Mouse (Mus musculus): ENCODE data around the gene Rgs16. TPM values are rescaled to one million over a fixed set of nuclear protein-coding genes. Genes with fewer than 3 reads are reported as not detected.
"Not testable (repeated sequence)": the region's sequence is repeated elsewhere in the genome, so short reads cannot be mapped to it uniquely, and the experiment has no call there.

Rgs16 gene
- total and polyA plus RNA-seq, 3 experiments: not detected

DNA sequence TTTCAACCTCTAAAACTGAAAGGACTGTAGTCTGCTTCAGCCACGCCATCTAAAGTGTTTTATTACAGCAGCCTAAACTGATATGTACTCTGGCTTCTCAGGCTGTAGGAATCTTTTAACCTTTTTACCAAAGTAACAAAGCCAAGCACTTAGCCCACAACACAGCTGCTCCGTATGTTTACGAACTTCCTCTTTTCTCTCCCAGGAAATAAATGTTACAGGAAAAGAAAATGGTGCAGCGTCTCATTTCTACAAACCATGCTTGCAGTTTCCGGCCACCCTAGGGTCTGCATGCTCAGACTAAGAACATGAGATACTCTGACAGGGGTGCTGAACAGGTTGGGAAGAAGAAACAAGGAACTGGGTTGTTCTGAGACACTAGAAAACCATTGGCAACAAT, 28.3 kb downstream of the Rgs16 start:
- ATAC-seq (ENCODE audit: extremely low read depth, insufficient number of reproducible peaks, low FRiP score, poor library complexity, severe bottlenecking): peak; percentile 40; the same call in 1 of the 2 replicates
- DNase-seq (ENCODE audit: low spot score): peak; percentile 24
- H3K4me3 ChIP-seq (ENCODE audit: low read depth, low read length): no peak overlapping the region
- peaks cover 7% of the 10 kb centered on the region; the same call in 1 of the 2 replicates for H3K27me3 ChIP-seq (ENCODE audit: insufficient read depth, low read length)
- TF ChIP-seq TAL1 (conservative IDR thresholded peaks at IDR 0.05; ENCODE audit: low read depth, low read length) (no peak), GATA2 (IDR thresholded peaks at IDR 0.05; ENCODE audit: borderline replicate concordance, low read depth, low read length) (no peak), POLR2AphosphoS5 (IDR thresholded peaks at IDR 0.05; ENCODE audit: insufficient replicate concordance, low read depth, low read length) (no peak), GATA1 (IDR thresholded peaks at IDR 0.05; ENCODE audit: borderline replicate concordance, low read length) (no peak), CTCF (IDR thresholded peaks at IDR 0.05; ENCODE audit: low read depth, low read length) (no peak)
- no peaks in the 10 kb centered on the region for H3K36me3 ChIP-seq (replicated peaks)
- H3K9me3 ChIP-seq (replicated peaks): no peaks in the 10 kb centered on the region
- H3K4me1 ChIP-seq (ENCODE audit: insufficient read depth, low read depth, low read length): peaks cover 18% of the 10 kb centered on the region

- not testable (repeated sequence) for H3K36me3 ChIP-seq (replicated peaks); ATAC-seq (ENCODE audit: extremely low read depth, insufficient number of reproducible peaks, low FRiP score, poor library complexity, severe bottlenecking); H3K27me3 ChIP-seq (ENCODE audit: insufficient read depth, low read length); H3K4me3 ChIP-seq (ENCODE audit: low read depth, low read length); H3K9me3 ChIP-seq (replicated peaks); DNase-seq (ENCODE audit: low spot score)
- H3K4me1 ChIP-seq (ENCODE audit: insufficient read depth, low read depth, low read length): peaks cover 18% of the 10 kb centered on the region
Measured at GRCm38 (mm10) chr1:153769571-153769970, 29.4 kb downstream of the Rgs16 start.

GRCm38 (mm10) chr1:153769998-153770775, 30.0 kb downstream of the Rgs16 start:
- H3K27me3 ChIP-seq (ENCODE audit: insufficient read depth, low read length): peaks cover 7% of the 10 kb centered on the region; the same call in 1 of the 2 replicates
- no peak overlapping the region for H3K4me3 ChIP-seq (ENCODE audit: low read depth, low read length)
- DNase-seq (ENCODE audit: low spot score) (no peak), ATAC-seq (ENCODE audit: extremely low read depth, insufficient number of reproducible peaks, low FRiP score, poor library complexity, severe bottlenecking) (no peak)
- H3K36me3 ChIP-seq (replicated peaks): no peaks in the 10 kb centered on the region
- TF ChIP-seq POLR2AphosphoS5 (IDR thresholded peaks at IDR 0.05; ENCODE audit: insufficient replicate concordance, low read depth, low read length) (no peak), GATA1 (IDR thresholded peaks at IDR 0.05; ENCODE audit: borderline replicate concordance, low read length) (no peak), GATA2 (IDR thresholded peaks at IDR 0.05; ENCODE audit: borderline replicate concordance, low read depth, low read length) (no peak), TAL1 (conservative IDR thresholded peaks at IDR 0.05; ENCODE audit: low read depth, low read length) (no peak), CTCF (IDR thresholded peaks at IDR 0.05; ENCODE audit: low read depth, low read length) (no peak)
- H3K4me1 ChIP-seq (ENCODE audit: insufficient read depth, low read depth, low read length): peaks cover 18% of the 10 kb centered on the region
- H3K9me3 ChIP-seq (replicated peaks): no peaks in the 10 kb centered on the region

- no peaks in the 10 kb centered on the region for H3K36me3 ChIP-seq (replicated peaks)
- no peaks in the 10 kb centered on the region for H3K9me3 ChIP-seq (replicated peaks)
- DNase-seq (ENCODE audit: low spot score): no peak
- H3K4me3 ChIP-seq (ENCODE audit: low read depth, low read length): no peak overlapping the region
- H3K4me1 ChIP-seq (ENCODE audit: insufficient read depth, low read depth, low read length): peaks cover 18% of the 10 kb centered on the region
- peaks cover 7% of the 10 kb centered on the region; the same call in 1 of the 2 replicates for H3K27me3 ChIP-seq (ENCODE audit: insufficient read depth, low read length)
- TF ChIP-seq POLR2AphosphoS5 (IDR thresholded peaks at IDR 0.05; ENCODE audit: insufficient replicate concordance, low read depth, low read length): no peak
- TF ChIP-seq TAL1 (conservative IDR thresholded peaks at IDR 0.05; ENCODE audit: low read depth, low read length): no peak
- TF ChIP-seq GATA1 (IDR thresholded peaks at IDR 0.05; ENCODE audit: borderline replicate concordance, low read length): no peak
- no peak for TF ChIP-seq CTCF (IDR thresholded peaks at IDR 0.05; ENCODE audit: low read depth, low read length)
- no peak for TF ChIP-seq GATA2 (IDR thresholded peaks at IDR 0.05; ENCODE audit: borderline replicate concordance, low read depth, low read length)
- no peak for ATAC-seq (ENCODE audit: extremely low read depth, insufficient number of reproducible peaks, low FRiP score, poor library complexity, severe bottlenecking)
Measured at GRCm38 (mm10) chr1:153770776-153771167, 30.6 kb downstream of the Rgs16 start.

- Histone ChIP-seq H3K4me3 (ENCODE audit: low read depth, low read length) (no peak overlapping the region), H3K27me3 (ENCODE audit: insufficient read depth, low read length) (peaks cover 7% of the 10 kb centered on the region; the same call in 1 of the 2 replicates), H3K9me3 (replicated peaks) (no peaks in the 10 kb centered on the region), H3K4me1 (ENCODE audit: insufficient read depth, low read depth, low read length) (no peaks in the 10 kb centered on the region), H3K36me3 (replicated peaks) (no peaks in the 10 kb centered on the region)
- ATAC-seq (ENCODE audit: extremely low read depth, insufficient number of reproducible peaks, low FRiP score, poor library complexity, severe bottlenecking) (no peak), DNase-seq (ENCODE audit: low spot score) (no peak)
- TF ChIP-seq POLR2AphosphoS5 (IDR thresholded peaks at IDR 0.05; ENCODE audit: insufficient replicate concordance, low read depth, low read length) (no peak), GATA2 (IDR thresholded peaks at IDR 0.05; ENCODE audit: borderline replicate concordance, low read depth, low read length) (no peak)
Measured at GRCm38 (mm10) chr1:153775174-153775573, 35.0 kb downstream of the Rgs16 start.

DNA sequence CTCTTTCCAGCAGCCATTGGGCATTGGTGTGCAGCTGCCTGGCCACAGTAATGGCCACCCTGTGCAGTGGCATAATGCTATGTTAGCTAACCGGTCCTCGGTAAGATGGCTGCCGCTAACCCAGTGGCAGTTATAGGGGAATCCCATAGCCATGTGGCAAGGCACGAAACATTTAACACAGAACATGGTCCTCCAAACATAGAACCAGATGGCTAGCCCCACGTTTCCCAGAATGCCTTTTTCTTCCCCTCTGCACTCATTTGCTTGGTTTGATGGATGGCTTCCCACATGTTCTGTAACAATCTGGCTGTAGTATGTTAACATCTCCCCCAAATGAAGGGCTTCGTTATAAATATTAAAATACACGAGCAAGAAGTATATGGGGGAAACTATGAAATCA, 36.1 kb downstream of the Rgs16 start:
- TF ChIP-seq GATA2 (IDR thresholded peaks at IDR 0.05; ENCODE audit: borderline replicate concordance, low read depth, low read length) (no peak), POLR2AphosphoS5 (IDR thresholded peaks at IDR 0.05; ENCODE audit: insufficient replicate concordance, low read depth, low read length) (no peak)
- no peaks in the 10 kb centered on the region for H3K9me3 ChIP-seq (replicated peaks)
- H3K4me1 ChIP-seq (ENCODE audit: insufficient read depth, low read depth, low read length): no peaks in the 10 kb centered on the region
- DNase-seq (ENCODE audit: low spot score) (no peak), ATAC-seq (ENCODE audit: extremely low read depth, insufficient number of reproducible peaks, low FRiP score, poor library complexity, severe bottlenecking) (no peak)
- no peaks in the 10 kb centered on the region for H3K36me3 ChIP-seq (replicated peaks)
- H3K27me3 ChIP-seq (ENCODE audit: insufficient read depth, low read length): 0 out of 2 replicates have a peak, but pooled peaks cover 5% of the 10 kb centered on the region
- H3K4me3 ChIP-seq (ENCODE audit: low read depth, low read length): no peak overlapping the region

DNA sequence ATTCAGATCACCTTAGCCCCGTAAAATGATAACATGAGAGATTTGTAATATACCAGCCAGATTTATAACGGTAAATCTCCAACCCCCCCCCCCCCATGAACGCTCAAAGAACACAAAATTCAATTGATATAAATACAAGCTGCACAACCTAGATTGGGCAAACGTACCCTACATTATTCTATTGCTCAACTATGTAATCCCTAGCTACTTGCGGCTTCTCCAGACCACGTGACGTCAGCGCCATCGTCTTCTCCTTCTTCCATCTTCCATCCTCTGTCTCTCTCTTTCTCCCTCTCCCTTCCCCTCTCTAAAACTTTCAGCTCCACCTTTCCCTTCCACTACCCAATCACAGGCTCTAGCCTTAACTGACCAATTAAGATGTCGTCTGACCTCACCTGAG, 38.1 kb downstream of the Rgs16 start:
- DNase-seq (ENCODE audit: low spot score) (no peak), ATAC-seq (ENCODE audit: extremely low read depth, insufficient number of reproducible peaks, low FRiP score, poor library complexity, severe bottlenecking) (no peak)
- H3K4me1 ChIP-seq (ENCODE audit: insufficient read depth, low read depth, low read length): no peaks in the 10 kb centered on the region
- no peaks in the 10 kb centered on the region for H3K36me3 ChIP-seq (replicated peaks)
- no peak for TF ChIP-seq GATA2 (IDR thresholded peaks at IDR 0.05; ENCODE audit: borderline replicate concordance, low read depth, low read length)
- no peak for TF ChIP-seq TAL1 (conservative IDR thresholded peaks at IDR 0.05; ENCODE audit: low read depth, low read length)
- no peak for TF ChIP-seq GATA1 (IDR thresholded peaks at IDR 0.05; ENCODE audit: borderline replicate concordance, low read length)
- TF ChIP-seq POLR2AphosphoS5 (IDR thresholded peaks at IDR 0.05; ENCODE audit: insufficient replicate concordance, low read depth, low read length): no peak
- no peak for TF ChIP-seq CTCF (IDR thresholded peaks at IDR 0.05; ENCODE audit: low read depth, low read length)
- no peaks in the 10 kb centered on the region for H3K27me3 ChIP-seq (ENCODE audit: insufficient read depth, low read length)
- H3K9me3 ChIP-seq (replicated peaks): no peaks in the 10 kb centered on the region
- H3K4me3 ChIP-seq (ENCODE audit: low read depth, low read length): no peak overlapping the region

Measured in G1E (cell line).